Mouse (Mus musculus): ENCODE measurements around the gene Sltm.

DNA sequence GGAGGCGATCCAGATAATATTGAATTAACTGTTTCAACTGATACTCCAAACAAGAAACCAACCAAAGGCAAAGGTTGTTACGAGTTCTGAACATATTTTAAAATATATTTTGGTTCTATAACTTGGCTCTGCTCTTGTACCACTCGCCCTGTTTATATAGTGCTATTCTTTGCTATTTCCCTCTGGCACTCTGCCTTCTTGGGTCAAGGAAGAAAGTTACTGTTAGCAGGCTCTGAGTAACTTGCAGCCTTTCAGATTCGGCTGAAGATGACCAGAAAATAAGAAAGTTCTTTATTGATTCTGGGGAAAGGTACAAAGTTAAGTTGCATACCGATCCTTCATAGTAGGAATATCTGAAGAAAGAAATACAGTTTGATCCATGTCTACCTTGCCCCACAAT is 1.4 kb downstream of the Sltm start:
- no peak for TF ChIP-seq CTCF (IDR thresholded peaks at IDR 0.05; ENCODE audit: control insufficient read depth, insufficient read depth, insufficient replicate concordance, low read depth, low read length)
- no peak for TF ChIP-seq POLR2A (IDR thresholded peaks at IDR 0.05; ENCODE audit: control insufficient read depth, low read depth, low read length)
